Mouse (Mus musculus) liver, embryonic 14.5 days (tissue): Measurements from ENCODE around the gene Parm1. TPM values are rescaled to one million over a fixed set of nuclear protein-coding genes. Genes with fewer than 3 reads are reported as not detected.

Experiments
- ATAC-seq: fragments of 200-750 bp; cut with Nextera tagmentation; 2 replicates; pipeline ENCODE4 v1.8.0; 2017; ENCODE audit warnings: moderate number of reproducible peaks, mild to moderate bottlenecking, moderate library complexity; ENCODE audit not compliant: insufficient read depth
- DNase-seq, 3 experiments: peaks; one replicate each; pipeline ENCODE4 v3.0.0-alpha.2; 2012 to 2013; ENCODE audit warnings: low read depth in 3 of 3, low spot score in 3 of 3
- H3K27ac ChIP-seq: fragments of 300-500 bp; sonication (generic); 2 replicates; pipeline ENCODE4 v1.5.1; 2014; ENCODE audit warnings: moderate library complexity, mild to moderate bottlenecking, control low read depth, inconsistent platforms
- H3K27me3 ChIP-seq: fragments of 300-500 bp; sonication (generic); 2 replicates; pipeline ENCODE4 v1.6.1; 2014; ENCODE audit warnings: mild to moderate bottlenecking, low read length, moderate library complexity; ENCODE audit not compliant: control insufficient read depth, insufficient read depth
- H3K36me3 ChIP-seq: fragments of 300-500 bp; sonication (generic); replicated peaks from 2 replicates; pipeline ENCODE4 v1.6.1; 2014; ENCODE audit warnings: low read depth; ENCODE audit not compliant: control insufficient read depth, insufficient read depth
- H3K4me1 ChIP-seq, 2 experiments: fragments of 200-500 bp in 1 of 2; fragments of 300-500 bp in 1 of 2; sonication (generic) in 1 of 2; replicated peaks; 2 replicates each; pipeline ENCODE4 v1.6.1; 2012 to 2014; ENCODE audit warnings: antibody characterized with exemption in 1 of 2, inconsistent platforms in 1 of 2, low read length in 1 of 2; ENCODE audit not compliant: control insufficient read depth in 2 of 2, insufficient read depth in 2 of 2
- H3K4me2 ChIP-seq: fragments of 300-500 bp; sonication (generic); 2 replicates; pipeline ENCODE4 v1.6.1; 2014; ENCODE audit warnings: low read depth, mild to moderate bottlenecking, control low read depth, moderate library complexity
- H3K4me3 ChIP-seq, 2 experiments: fragments of 200-500 bp in 1 of 2; fragments of 300-500 bp in 1 of 2; sonication (generic) in 1 of 2; 2 replicates each; pipeline ENCODE4 v1.5.1; 2012 to 2014; ENCODE audit warnings: low read depth in 2 of 2, low read length in 2 of 2, mild to moderate bottlenecking in 2 of 2, control low read depth in 1 of 2, inconsistent platforms in 1 of 2, moderate library complexity in 1 of 2; ENCODE audit not compliant: insufficient read depth in 1 of 2
- H3K9ac ChIP-seq: fragments of 300-500 bp; sonication (generic); replicated peaks from 2 replicates; pipeline ENCODE4 v1.6.1; 2014; ENCODE audit warnings: mild to moderate bottlenecking, control low read depth, moderate library complexity
- H3K9me3 ChIP-seq: fragments of 300-500 bp; sonication (generic); 2 replicates; pipeline ENCODE4 v1.6.1; 2016; ENCODE audit warnings: low read length, mixed read lengths; ENCODE audit not compliant: control insufficient read depth
- CTCF ChIP-seq: IDR thresholded peaks from 2 replicates; pipeline ENCODE4 v1.5.1; 2016; ENCODE audit warnings: antibody characterized with exemption, low read depth, control low read depth
- EP300 ChIP-seq: IDR thresholded peaks from 2 replicates; pipeline ENCODE4 v1.6.1; 2016; ENCODE audit warnings: antibody characterized with exemption, low read depth
- WGBS: fragments of 180-500 bp; shearing (Covaris S2); extraction: QIAGEN DNeasy Blood & Tissue Kit; methylation state at CpG from one replicate; pipeline ENCODE4 v1.1.7; 2014; ENCODE audit not compliant: insufficient replicate concordance; 5-methylcytosine and 5-hydroxymethylcytosine counted together
- polyA plus RNA-seq, 2 experiments: library from polyadenylated mRNA; depleted of rRNA in 1 of 2; stranded (reverse) in 1 of 2; unstranded in 1 of 2; fragments of >200 nt; fragmentation: Nextera tagmentation in 1 of 2; extraction: Ambion mirVana in 1 of 2; gene quantifications; 2 replicates each; pipeline versions ENCODE4 v1.2.1 to v1.2.3; 2012 to 2014

Parm1 gene
- polyA plus RNA-seq, 2 experiments = 0.39 to 0.46 TPM

GRCm38 (mm10) chr5:91559071-91559610 lies 41.7 kb downstream of the Parm1 start:
- H3K36me3 ChIP-seq = no peaks in the 10 kb centered on the region
- no peak overlapping the region for H3K9ac ChIP-seq
- DNase-seq (no peak), ATAC-seq (no peak)
- no peak overlapping the region for H3K27ac ChIP-seq
- H3K4me3 ChIP-seq = no peak overlapping the region
- no peaks in the 10 kb centered on the region for H3K9me3 ChIP-seq
- no peak overlapping the region for H3K4me2 ChIP-seq
- H3K27me3 ChIP-seq = no peaks in the 10 kb centered on the region
- WGBS = 61% methylated on average over 7 of the region's 7 CpGs
- TF ChIP-seq EP300 (no peak), CTCF (no peak)
- H3K4me1 ChIP-seq = no peaks in the 10 kb centered on the region

GRCm38 (mm10) chr5:91559711-91560110 lies 42.3 kb downstream of the Parm1 start:
- DNase-seq = no peak
- no peak overlapping the region for H3K9ac ChIP-seq
- H3K4me1 ChIP-seq = no peaks in the 10 kb centered on the region
- ATAC-seq = no peak
- no peaks in the 10 kb centered on the region for H3K36me3 ChIP-seq
- H3K27ac ChIP-seq = no peak overlapping the region
- WGBS = 63% methylated on average over 2 of the region's 2 CpGs
- H3K4me2 ChIP-seq = no peak overlapping the region
- H3K9me3 ChIP-seq = no peaks in the 10 kb centered on the region
- H3K27me3 ChIP-seq = no peaks in the 10 kb centered on the region
- H3K4me3 ChIP-seq = no peak overlapping the region
- TF ChIP-seq CTCF (no peak), EP300 (no peak)

GRCm38 (mm10) chr5:91561394-91561793 lies 44.0 kb downstream of the Parm1 start:
- no peaks in the 10 kb centered on the region for H3K9me3 ChIP-seq
- no peaks in the 10 kb centered on the region for H3K36me3 ChIP-seq
- TF ChIP-seq EP300 (no peak), CTCF (no peak)
- no peak overlapping the region for H3K4me3 ChIP-seq
- H3K4me1 ChIP-seq = no peaks in the 10 kb centered on the region
- 49% methylated on average over 3 of the region's 3 CpGs for WGBS
- H3K27ac ChIP-seq = no peak overlapping the region
- no peak overlapping the region for H3K9ac ChIP-seq
- no peak overlapping the region for H3K4me2 ChIP-seq
- ATAC-seq = no peak
- DNase-seq = no peak
- no peaks in the 10 kb centered on the region for H3K27me3 ChIP-seq

- WGBS = 33% methylated on average over 7 of the region's 7 CpGs
- TF ChIP-seq CTCF = no peak
- TF ChIP-seq EP300 = no peak
- H3K4me3 ChIP-seq = no peak overlapping the region
- H3K27me3 ChIP-seq = no peaks in the 10 kb centered on the region
- H3K9ac ChIP-seq = no peak overlapping the region
- H3K27ac ChIP-seq = no peak overlapping the region
- no peaks in the 10 kb centered on the region for H3K36me3 ChIP-seq
- DNase-seq (no peak), ATAC-seq (no peak)
- H3K4me2 ChIP-seq = no peak overlapping the region
- no peaks in the 10 kb centered on the region for H3K4me1 ChIP-seq
- H3K9me3 ChIP-seq = no peaks in the 10 kb centered on the region
Observed at GRCm38 (mm10) chr5:91562486-91562885, 45.1 kb downstream of the Parm1 start.

GRCm38 (mm10) chr5:91564054-91564453 lies 46.6 kb downstream of the Parm1 start:
- Histone ChIP-seq H3K9me3 (no peaks in the 10 kb centered on the region), H3K4me2 (no peak overlapping the region), H3K27me3 (no peaks in the 10 kb centered on the region), H3K27ac (no peak overlapping the region), H3K4me3 (no peak overlapping the region), H3K9ac (no peak overlapping the region), H3K4me1 (no peaks in the 10 kb centered on the region), H3K36me3 (no peaks in the 10 kb centered on the region)
- ATAC-seq = no peak
- TF ChIP-seq EP300 (no peak), CTCF (no peak)
- no peak for DNase-seq
- WGBS = 59% methylated on average over 3 of the region's 3 CpGs
